Mouse (Mus musculus) Patski (cell line): ENCODE data around the gene Taf4. TPM values are rescaled to one million over a fixed set of nuclear protein-coding genes. Genes with fewer than 3 reads are reported as not detected.

ENCODE experiments used
- ATAC-seq: fragments of 100-300 bp; one replicate; pipeline ENCODE4 v1.8.0; 2021
- CTCF ChIA-PET: fragments of 350-600 bp; sonication (Branson Sonifier 250); formaldehyde crosslinking; loops from one replicate; lab custom pipeline; 2022; ENCODE audit warnings: inconsistent platforms; lab: Charles Lee
- POLR2A ChIA-PET: fragments of 350-600 bp; sonication (Branson Sonifier 250); formaldehyde crosslinking; loops from one replicate; lab custom pipeline; 2022; ENCODE audit warnings: antibody characterized with exemption, inconsistent platforms; lab: Charles Lee
- DNase-seq: peaks from one replicate; pipeline ENCODE4 v3.0.0-alpha.2; 2011; ENCODE audit warnings: low read depth, low spot score
- H3K27me3 ChIP-seq: fragments of 371-371 bp; one replicate; pipeline ENCODE4 v1.5.1; 2021
- CTCF ChIP-seq: fragments of 100-300 bp; IDR thresholded peaks from one replicate; pipeline ENCODE4 v1.5.1; 2021
- in situ Hi-C: fragments of 300-500 bp; cut with MboI; formaldehyde crosslinking; loops from 3 replicates; pipeline ENCODE4 v1.11.1; 2018; ENCODE audit warnings: low pct_unique_long_range_greater_than_20kb, mixed read lengths
- polyA plus RNA-seq: library from polyadenylated mRNA; unstranded; gene quantifications from one replicate; pipeline ENCODE4 v1.2.3, GENCODE M21; 2021

The Taf4 gene
- polyA plus RNA-seq, 1 experiment from 2014 or later, result 23.5 TPM

DNA sequence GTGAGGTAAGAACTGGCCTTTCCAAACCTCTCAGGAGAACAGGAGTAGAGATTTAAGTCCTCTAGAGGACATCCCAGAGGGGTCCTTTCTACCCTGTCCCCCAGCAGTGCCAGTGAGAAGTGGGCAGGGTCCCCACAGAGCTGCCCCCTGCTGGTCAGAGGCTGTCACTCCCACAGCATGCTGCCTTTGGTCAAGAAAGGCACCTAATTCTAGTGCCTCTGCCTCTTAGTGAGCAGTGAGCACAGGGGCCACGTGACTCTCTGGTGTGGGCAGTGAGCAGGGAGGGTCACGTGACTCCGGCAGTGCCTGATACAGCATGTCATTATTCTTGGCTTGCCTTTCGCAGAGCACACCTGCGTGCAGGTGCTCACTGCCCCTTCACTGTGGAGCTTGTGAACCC, 103.1 kb downstream of the Taf4 start:
- POLR2A ChIA-PET, result no interaction called here
- DNase-seq, result no peak
- no peak for ATAC-seq

DNA sequence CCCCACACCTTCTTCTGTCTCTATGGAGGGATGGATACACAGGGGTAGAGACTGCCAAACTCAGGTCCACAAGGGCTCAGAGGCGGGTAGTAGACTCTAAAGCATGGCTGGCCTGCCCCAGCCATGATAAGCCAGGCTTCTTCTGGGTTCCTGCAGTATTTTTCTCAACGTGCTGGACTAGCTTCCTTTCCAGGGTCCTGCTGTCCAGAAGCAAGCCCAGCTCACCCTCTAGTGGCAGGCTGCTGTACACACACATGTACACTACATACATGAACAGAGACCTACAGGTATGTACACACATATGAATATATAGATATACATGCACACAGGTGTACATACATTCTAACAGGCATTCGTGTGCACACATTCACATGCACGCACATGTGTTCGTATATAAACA, 103.7 kb downstream of the Taf4 start:
- in situ Hi-C loops, result loop anchor here (10.0 kb wide), 2 partner anchors 1368 to 1448 kb away; no protein-coding TSS in a partner anchor
- ChIA-PET CTCF (interaction anchor here (1.0 to 4.2 kb wide), 2 partner anchors 9 to 193 kb away, joined by 3 to 12 read pairs; no protein-coding TSS in a partner anchor), POLR2A (no interaction called here)
- peak; percentile 53 for ATAC-seq
- no peak for DNase-seq
- peak; percentile 71 for TF ChIP-seq CTCF
- H3K27me3 ChIP-seq, result no peaks in the 10 kb centered on the region

More for the DNA sequence above, 103.1 kb downstream of the Taf4 start:
- no peaks in the 10 kb centered on the region for H3K27me3 ChIP-seq
- CTCF ChIA-PET, result interaction anchor here (4.2 kb wide), 1 partner anchor 10 kb away, joined by 12 read pairs; no protein-coding TSS in a partner anchor
- TF ChIP-seq CTCF, result peak; percentile 20
- in situ Hi-C loops, result loop anchor here (10.0 kb wide), 2 partner anchors 1369 to 1449 kb away; no protein-coding TSS in a partner anchor

DNA sequence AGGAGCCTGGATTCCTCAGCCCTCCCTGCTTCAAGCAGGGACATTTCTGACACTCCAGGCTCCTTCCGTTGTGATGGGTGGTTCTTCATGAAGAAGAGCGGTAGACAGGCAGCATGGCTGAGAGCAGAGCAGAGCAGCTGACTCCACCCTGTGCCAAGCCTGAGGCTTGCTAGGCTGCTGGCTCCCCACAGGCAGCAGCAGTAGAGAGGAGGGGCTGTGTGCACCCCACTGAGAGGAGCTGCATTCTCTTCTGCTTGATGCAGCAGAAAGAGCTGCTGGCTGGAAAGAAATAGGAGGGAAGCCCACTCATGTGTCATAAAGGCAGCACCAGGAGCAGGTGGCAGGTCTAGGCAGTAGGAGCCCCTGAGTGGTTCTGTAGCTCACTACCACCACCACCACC, 106.6 kb downstream of the Taf4 start:
- TF ChIP-seq CTCF, result no peak
- CTCF ChIA-PET, result no interaction called here
- H3K27me3 ChIP-seq, result no peaks in the 10 kb centered on the region
- DNase-seq (no peak), ATAC-seq (no peak)
- in situ Hi-C loops, result loop anchor here (5.0 to 10.0 kb wide), 3 partner anchors 188 to 1445 kb away; no protein-coding TSS in a partner anchor
- POLR2A ChIA-PET, result no interaction called here

DNA sequence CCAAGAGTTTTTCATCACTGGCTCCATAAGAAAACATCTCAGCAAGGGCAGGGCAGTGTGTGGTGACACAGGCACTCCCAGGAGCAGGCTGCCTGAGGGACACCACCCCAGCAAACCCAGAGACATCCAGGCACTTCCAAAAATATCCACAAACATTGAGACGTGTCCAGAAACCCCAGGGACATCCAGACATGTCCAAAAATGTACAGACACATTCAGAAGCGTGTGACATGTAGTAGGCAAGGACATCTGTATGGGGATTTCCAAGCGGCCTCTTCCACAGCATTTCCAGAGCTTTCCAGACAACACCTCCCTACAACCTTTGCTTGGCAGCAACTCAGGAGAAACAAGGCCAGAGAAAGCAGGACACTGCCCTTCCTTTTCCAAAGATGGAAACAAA, 108.8 kb downstream of the Taf4 start:
- DNase-seq (no peak), ATAC-seq (no peak)
- H3K27me3 ChIP-seq, result no peaks in the 10 kb centered on the region
- CTCF ChIA-PET, result interaction anchor here (1.1 kb wide), 1 partner anchor 10 kb away, joined by 4 read pairs; no protein-coding TSS in a partner anchor
- TF ChIP-seq CTCF, result no peak
- in situ Hi-C loops, result loop anchor here (5.0 kb wide), 1 partner anchor 185 kb away; no protein-coding TSS in a partner anchor
- POLR2A ChIA-PET, result no interaction called here

DNA sequence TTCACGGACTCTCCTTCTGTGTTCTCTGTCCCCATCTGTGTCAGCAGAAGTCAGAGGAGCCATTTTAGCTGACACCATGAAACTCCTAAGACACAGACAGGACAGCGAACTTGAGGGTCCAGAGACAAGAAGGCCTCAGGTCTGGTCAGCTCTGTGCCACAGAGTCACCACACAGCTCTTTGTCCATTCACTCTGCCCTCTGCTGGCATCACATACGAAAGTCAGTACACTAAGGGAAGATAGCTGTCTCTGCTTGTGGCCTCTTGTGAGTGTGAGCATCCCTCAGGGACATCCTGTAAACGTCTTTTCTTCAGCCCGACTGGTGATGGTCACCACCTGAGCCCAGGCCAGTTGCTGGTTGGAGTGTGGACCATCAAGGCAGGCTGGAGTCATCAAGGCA, 111.3 kb downstream of the Taf4 start:
- ATAC-seq (no peak), DNase-seq (no peak)
- ChIA-PET POLR2A (no interaction called here), CTCF (interaction anchor here (1.2 to 1.4 kb wide), 2 partner anchors 78 to 183 kb away, joined by 3 to 9 read pairs; no protein-coding TSS in a partner anchor)
- peak; percentile 40 for TF ChIP-seq CTCF
- no peaks in the 10 kb centered on the region for H3K27me3 ChIP-seq
- in situ Hi-C loops, result loop anchor here (5.0 kb wide), 1 partner anchor 183 kb away; no protein-coding TSS in a partner anchor

DNA sequence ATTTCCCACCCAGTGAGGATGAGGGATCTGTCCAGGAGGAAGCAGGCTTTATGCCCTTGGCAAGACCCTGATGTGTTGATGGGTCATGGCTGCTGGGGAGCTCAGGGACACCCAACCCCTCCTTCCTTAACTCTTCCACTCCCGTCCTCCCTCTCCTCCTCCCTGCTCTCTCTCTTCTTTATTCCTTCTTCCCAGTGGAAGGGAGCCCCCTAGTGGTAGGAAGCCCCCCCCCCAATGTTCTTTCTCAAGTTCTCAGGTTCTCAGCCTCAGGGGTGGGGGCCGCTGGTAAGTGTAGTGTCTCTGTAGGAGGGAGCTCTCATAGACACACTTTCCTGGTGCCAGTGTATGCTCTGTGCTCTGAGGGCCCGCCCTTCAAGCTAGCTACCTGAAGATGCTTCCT, 113.2 kb downstream of the Taf4 start:
- in situ Hi-C loops, result no loop called here
- no peak for TF ChIP-seq CTCF
- no peaks in the 10 kb centered on the region for H3K27me3 ChIP-seq
- ATAC-seq (no peak), DNase-seq (no peak)
- POLR2A ChIA-PET, result no interaction called here
- CTCF ChIA-PET, result interaction anchor here (0.6 to 2.3 kb wide), 8 partner anchors 10 to 1356 kb away, joined by 3 to 12 read pairs (median 4); no protein-coding TSS in a partner anchor

DNA sequence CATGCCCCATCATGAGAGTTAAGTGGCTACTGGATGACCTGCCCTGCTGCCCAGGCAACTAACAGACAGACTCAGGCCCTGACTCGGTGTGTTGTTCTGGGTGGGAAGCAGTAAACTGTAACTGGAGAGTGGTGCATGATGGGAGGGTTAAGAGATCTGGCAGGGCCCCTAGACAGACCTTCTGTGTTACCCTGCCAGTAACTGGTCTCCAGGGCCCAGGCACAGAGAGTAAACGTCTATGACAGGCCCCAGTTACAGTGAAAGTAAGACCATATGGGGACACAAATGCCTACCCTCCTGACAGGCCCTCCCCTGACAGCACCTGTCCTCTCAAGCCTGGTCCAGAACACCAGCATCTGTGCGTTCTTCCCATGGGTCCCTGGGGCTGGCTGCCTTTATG, 113.8 kb downstream of the Taf4 start:
- no peaks in the 10 kb centered on the region for H3K27me3 ChIP-seq
- no peak for TF ChIP-seq CTCF
- ChIA-PET POLR2A (no interaction called here), CTCF (interaction anchor here (0.6 to 2.3 kb wide), 2 partner anchors 11 to 722 kb away, joined by 3 to 12 read pairs; no protein-coding TSS in a partner anchor)
- no peak for ATAC-seq
- in situ Hi-C loops, result no loop called here
- DNase-seq, result no peak

Other genes with a start within 250 kb of the Taf4 start
- gene Lsm14b, start 48.3 kb upstream of the Taf4 start, polyA plus RNA-seq, result 51.1 TPM
- gene Psma7, start 65.8 kb upstream of the Taf4 start, polyA plus RNA-seq, result 316 TPM
- 8.1 TPM for gene Ss18l1, start 65.9 kb upstream of the Taf4 start, polyA plus RNA-seq
- 22.4 TPM for gene Mtg2, start 93.9 kb upstream of the Taf4 start, polyA plus RNA-seq
- 0.08 TPM for gene Hrh3, start 127.8 kb upstream of the Taf4 start, polyA plus RNA-seq
- 41.0 TPM for gene Osbpl2, start 142.7 kb upstream of the Taf4 start, polyA plus RNA-seq
- gene Adrm1, start 194.8 kb upstream of the Taf4 start, polyA plus RNA-seq, result 163 TPM
- 221 TPM for gene Lama5, start 249.2 kb upstream of the Taf4 start, polyA plus RNA-seq